Mouse (Mus musculus) MEL (cell line): ENCODE data around the gene Gm436.

Experiments used
- CTCF ChIP-seq, 3 experiments: IDR thresholded peaks in 2 of 3; conservative IDR thresholded peaks in 1 of 3; 2 replicates each; pipeline ENCODE4 v1.5.1; 2011 to 2012; ENCODE audit warnings: low read length in 3 of 3, low read depth in 2 of 3, mild to moderate bottlenecking in 2 of 3, improper control_type of control experiment in 1 of 3, inconsistent platforms in 1 of 3, mixed read lengths in 1 of 3, moderate library complexity in 1 of 3; ENCODE audit not compliant: control insufficient read depth in 1 of 3, insufficient read depth in 1 of 3, poor library complexity in 1 of 3, severe bottlenecking in 1 of 3
- EP300 ChIP-seq, 2 experiments: IDR thresholded peaks; 2 replicates each; pipeline ENCODE4 v1.6.1; 2011; ENCODE audit warnings: improper control_type of control experiment in 2 of 2, low read length in 2 of 2, low read depth in 1 of 2, mild to moderate bottlenecking in 1 of 2
- GATA1 ChIP-seq: IDR thresholded peaks from 2 replicates; pipeline ENCODE4 v1.6.1; 2011; ENCODE audit warnings: low read depth, low read length, improper control_type of control experiment
- JUND ChIP-seq: IDR thresholded peaks from 2 replicates; pipeline ENCODE4 v1.6.1; 2011; ENCODE audit warnings: low read depth, mild to moderate bottlenecking, improper control_type of control experiment, low read length
- MAX ChIP-seq: IDR thresholded peaks from 2 replicates; pipeline ENCODE4 v1.6.1; 2011; ENCODE audit warnings: low read length, improper control_type of control experiment
- MEF2A ChIP-seq: IDR thresholded peaks from 2 replicates; pipeline ENCODE4 v1.6.1; 2014; ENCODE audit warnings: low read depth, mild to moderate bottlenecking, inconsistent platforms, low read length, improper control_type of control experiment; ENCODE audit not compliant: poor library complexity, insufficient replicate concordance, severe bottlenecking; ENCODE audit errors: extremely low read depth
- POLR2A ChIP-seq, 2 experiments: IDR thresholded peaks; 2 replicates each; pipeline ENCODE4 v1.6.1; 2011 to 2012; ENCODE audit warnings: low read length in 2 of 2, mild to moderate bottlenecking in 2 of 2, control low read depth in 1 of 2, improper control_type of control experiment in 1 of 2, low read depth in 1 of 2, moderate library complexity in 1 of 2; ENCODE audit not compliant: control insufficient read depth in 1 of 2, insufficient read depth in 1 of 2, poor library complexity in 1 of 2
- RCOR1 ChIP-seq: IDR thresholded peaks from 2 replicates; pipeline ENCODE4 v1.6.1; 2012; ENCODE audit warnings: low read depth, mild to moderate bottlenecking, inconsistent platforms, low read length, improper control_type of control experiment
- TCF12 ChIP-seq: IDR thresholded peaks from 2 replicates; pipeline ENCODE4 v1.6.1; 2014; ENCODE audit warnings: low read depth, mild to moderate bottlenecking, inconsistent platforms, low read length, improper control_type of control experiment, moderate library complexity
- UBTF ChIP-seq: IDR thresholded peaks from 2 replicates; pipeline ENCODE4 v1.6.1; 2012; ENCODE audit warnings: low read depth, mild to moderate bottlenecking, inconsistent platforms, low read length, improper control_type of control experiment, moderate library complexity, borderline replicate concordance; ENCODE audit not compliant: insufficient read depth
- USF1 ChIP-seq: IDR thresholded peaks from 2 replicates; pipeline ENCODE4 v1.6.1; 2014; ENCODE audit warnings: low read depth, mild to moderate bottlenecking, inconsistent platforms, low read length, improper control_type of control experiment, moderate library complexity
- ZKSCAN1 ChIP-seq: IDR thresholded peaks from 2 replicates; pipeline ENCODE4 v1.6.1; 2012; ENCODE audit warnings: low read depth, mild to moderate bottlenecking, inconsistent platforms, low read length, improper control_type of control experiment, moderate library complexity

GRCm38 (mm10) chr4:144638263-144638662, 47.9 kb downstream of the Gm436 start:
- TF ChIP-seq GATA1 = no peak
- TF ChIP-seq RCOR1 = no peak
- no peak for TF ChIP-seq MAX
- no peak for TF ChIP-seq ZKSCAN1
- TF ChIP-seq USF1 = no peak
- no peak for TF ChIP-seq TCF12
- TF ChIP-seq POLR2A (IDR thresholded peaks at IDR 0.05; ENCODE audit: control insufficient read depth in 1 of 2, insufficient read depth in 1 of 2, low read depth in 1 of 2, low read length in 2 of 2, poor library complexity in 1 of 2) = no peak
- TF ChIP-seq JUND = no peak
- no peak for TF ChIP-seq UBTF
- no peak for TF ChIP-seq CTCF (IDR thresholded peaks at IDR 0.05 in 2 of 3, conservative IDR thresholded peaks at IDR 0.05 in 1 of 3; ENCODE audit: control insufficient read depth in 1 of 3, insufficient read depth in 1 of 3, low read depth in 2 of 3, low read length in 3 of 3, poor library complexity in 1 of 3, severe bottlenecking in 1 of 3)
- no peak for TF ChIP-seq EP300 (IDR thresholded peaks at IDR 0.05; ENCODE audit: low read depth in 1 of 2, low read length in 2 of 2)
- no peak for TF ChIP-seq MEF2A
